Mouse (Mus musculus): Measurements from ENCODE around the gene 2410137M14Rik.
"Not testable (repeated sequence)": the region's sequence is repeated elsewhere in the genome, so short reads cannot be mapped to it uniquely, and the experiment has no call there.

2410137M14Rik gene

GRCm38 (mm10) chr17:36993770-36994325, 12.8 kb upstream of the 2410137M14Rik start:
- no peak for DNase-seq

GRCm38 (mm10) chr17:36992336-36993104, 11.5 kb upstream of the 2410137M14Rik start:
- no peak for DNase-seq

- not testable (repeated sequence) for DNase-seq
Observed at GRCm38 (mm10) chr17:36990630-36991029, 9.6 kb upstream of the 2410137M14Rik start.

GRCm38 (mm10) chr17:36989437-36989836, 8.4 kb upstream of the 2410137M14Rik start, which contains the start of gene H2-M5:
Gene H2-M5, minus strand, starts transcription at chr17:36989537.
- no peak for DNase-seq

GRCm38 (mm10) chr17:36988475-36988874, 7.4 kb upstream of the 2410137M14Rik start:
- DNase-seq, result no peak

GRCm38 (mm10) chr17:36982253-36983155, 1.5 kb upstream of the 2410137M14Rik start:
- no peak for DNase-seq

- no peak for DNase-seq
Observed at GRCm38 (mm10) chr17:36981845-36982244, 808 bp upstream of the 2410137M14Rik start.

GRCm38 (mm10) chr17:36973271-36973787, 7.7 kb downstream of the 2410137M14Rik start:
- DNase-seq, result no peak

- DNase-seq, result no peak
Observed at GRCm38 (mm10) chr17:36972791-36973190, 8.2 kb downstream of the 2410137M14Rik start.

- no peak for DNase-seq
Observed at GRCm38 (mm10) chr17:36971172-36971850, 9.7 kb downstream of the 2410137M14Rik start.

- no peak for DNase-seq
Observed at GRCm38 (mm10) chr17:36970316-36970890, 10.6 kb downstream of the 2410137M14Rik start.

GRCm38 (mm10) chr17:36966875-36967274, 14.2 kb downstream of the 2410137M14Rik start:
- DNase-seq, result no peak

GRCm38 (mm10) chr17:36961125-36961524, 19.9 kb downstream of the 2410137M14Rik start:
- DNase-seq, result no peak

- DNase-seq, result no peak
Observed at GRCm38 (mm10) chr17:36958884-36959283, 22.2 kb downstream of the 2410137M14Rik start.

- DNase-seq, result peak; percentile 95
Observed at GRCm38 (mm10) chr17:36957999-36958743, 22.9 kb downstream of the 2410137M14Rik start, which contains the start of the genes Znrd1 and Znrd1as. Gene Znrd1, minus strand, starts transcription at chr17:36958559. Gene Znrd1as, plus strand, starts transcription at chr17:36958592.

- no peak for DNase-seq
Observed at GRCm38 (mm10) chr17:36953062-36953461, 28.0 kb downstream of the 2410137M14Rik start.

- DNase-seq, result no peak
Observed at GRCm38 (mm10) chr17:36952631-36953030, 28.4 kb downstream of the 2410137M14Rik start.

GRCm38 (mm10) chr17:36950981-36951947, 29.8 kb downstream of the 2410137M14Rik start, which contains the start of gene Ppp1r11:
Gene Ppp1r11, minus strand, starts transcription at chr17:36951741.
- DNase-seq, result peak; percentile 93 to 98

GRCm38 (mm10) chr17:36949265-36949664, 31.8 kb downstream of the 2410137M14Rik start:
- DNase-seq, result no peak

GRCm38 (mm10) chr17:36948286-36948685, 32.8 kb downstream of the 2410137M14Rik start:
- no peak for DNase-seq

All from cerebellum, adult 18-20 months (tissue).